Mouse (Mus musculus): ENCODE measurements at regions not wholly inside any gene's neighbourhood (a gene's known extent, or its start where the extent isn't known, plus 50 kb on each side); places are given as distances from the start of the nearest gene placed in this dataset.

- H3K4me2 ChIP-seq (ENCODE audit: low read depth, low read length): no peak overlapping the region
- no peak overlapping the region for H3K27ac ChIP-seq (ENCODE audit: low read length)
- H3K9me3 ChIP-seq (ENCODE audit: control insufficient read depth, low read length): no peaks in the 10 kb centered on the region
- ATAC-seq: no peak
- H3K4me1 ChIP-seq (ENCODE audit: control insufficient read depth, insufficient read depth, low read length): no peaks in the 10 kb centered on the region
- WGBS: 49% methylated on average over 5 of the region's 5 CpGs
- no peak overlapping the region for H3K4me3 ChIP-seq (ENCODE audit: low read length)
- H3K9ac ChIP-seq (ENCODE audit: low read depth, low read length): no peak overlapping the region
- no peaks in the 10 kb centered on the region for H3K36me3 ChIP-seq (ENCODE audit: control insufficient read depth, insufficient read depth, low read length)
- no peaks in the 10 kb centered on the region for H3K27me3 ChIP-seq (replicated peaks; ENCODE audit: control insufficient read depth, insufficient read depth, low read length)
Measured at GRCm38 (mm10) chr10:98508515-98509143, 405.6 kb upstream of the Atp2b1 start.

- Histone ChIP-seq H3K27ac (ENCODE audit: low read length) (no peak overlapping the region), H3K4me3 (ENCODE audit: low read length) (no peak overlapping the region), H3K27me3 (replicated peaks; ENCODE audit: control insufficient read depth, insufficient read depth, low read length) (no peaks in the 10 kb centered on the region), H3K9ac (ENCODE audit: low read depth, low read length) (no peak overlapping the region), H3K9me3 (ENCODE audit: control insufficient read depth, low read length) (no peaks in the 10 kb centered on the region), H3K4me1 (ENCODE audit: control insufficient read depth, insufficient read depth, low read length) (no peaks in the 10 kb centered on the region), H3K36me3 (ENCODE audit: control insufficient read depth, insufficient read depth, low read length) (no peaks in the 10 kb centered on the region), H3K4me2 (ENCODE audit: low read depth, low read length) (no peak overlapping the region)
- no peak for ATAC-seq
- 80% methylated on average over 1 of the region's 1 CpGs for WGBS
Measured at GRCm38 (mm10) chr10:98514836-98515235, 399.4 kb upstream of the Atp2b1 start.

GRCm38 (mm10) chr10:98517609-98518008 is 396.6 kb upstream of the Atp2b1 start:
- H3K27me3 ChIP-seq (replicated peaks; ENCODE audit: control insufficient read depth, insufficient read depth, low read length): no peaks in the 10 kb centered on the region
- H3K27ac ChIP-seq (ENCODE audit: low read length): no peak overlapping the region
- H3K4me2 ChIP-seq (ENCODE audit: low read depth, low read length): no peak overlapping the region
- H3K9me3 ChIP-seq (ENCODE audit: control insufficient read depth, low read length): no peaks in the 10 kb centered on the region
- H3K4me3 ChIP-seq (ENCODE audit: low read length): no peak overlapping the region
- H3K36me3 ChIP-seq (ENCODE audit: control insufficient read depth, insufficient read depth, low read length): no peaks in the 10 kb centered on the region
- no peaks in the 10 kb centered on the region for H3K4me1 ChIP-seq (ENCODE audit: control insufficient read depth, insufficient read depth, low read length)
- WGBS: 93% methylated on average over 2 of the region's 2 CpGs
- no peak for ATAC-seq
- H3K9ac ChIP-seq (ENCODE audit: low read depth, low read length): no peak overlapping the region

GRCm38 (mm10) chr10:98529565-98529964 is 384.6 kb upstream of the Atp2b1 start:
- Histone ChIP-seq H3K4me1 (ENCODE audit: control insufficient read depth, insufficient read depth, low read length) (no peaks in the 10 kb centered on the region), H3K27ac (ENCODE audit: low read length) (no peak overlapping the region), H3K36me3 (ENCODE audit: control insufficient read depth, insufficient read depth, low read length) (no peaks in the 10 kb centered on the region), H3K4me3 (ENCODE audit: low read length) (no peak overlapping the region), H3K4me2 (ENCODE audit: low read depth, low read length) (no peak overlapping the region), H3K9me3 (ENCODE audit: control insufficient read depth, low read length) (no peaks in the 10 kb centered on the region), H3K9ac (ENCODE audit: low read depth, low read length) (no peak overlapping the region), H3K27me3 (replicated peaks; ENCODE audit: control insufficient read depth, insufficient read depth, low read length) (no peaks in the 10 kb centered on the region)
- no peak for ATAC-seq
- 71% methylated on average over 4 of the region's 4 CpGs for WGBS

- WGBS: 94% methylated on average over 4 of the region's 4 CpGs
- Histone ChIP-seq H3K4me3 (ENCODE audit: low read length) (no peak overlapping the region), H3K9me3 (ENCODE audit: control insufficient read depth, low read length) (no peaks in the 10 kb centered on the region), H3K27me3 (replicated peaks; ENCODE audit: control insufficient read depth, insufficient read depth, low read length) (no peaks in the 10 kb centered on the region), H3K27ac (ENCODE audit: low read length) (no peak overlapping the region), H3K36me3 (ENCODE audit: control insufficient read depth, insufficient read depth, low read length) (no peaks in the 10 kb centered on the region), H3K4me1 (ENCODE audit: control insufficient read depth, insufficient read depth, low read length) (no peaks in the 10 kb centered on the region), H3K4me2 (ENCODE audit: low read depth, low read length) (no peak overlapping the region), H3K9ac (ENCODE audit: low read depth, low read length) (no peak overlapping the region)
- no peak for ATAC-seq
Measured at GRCm38 (mm10) chr10:98531425-98531824, 382.8 kb upstream of the Atp2b1 start.

- Histone ChIP-seq H3K27ac (ENCODE audit: low read length) (no peak overlapping the region), H3K9me3 (ENCODE audit: control insufficient read depth, low read length) (no peaks in the 10 kb centered on the region), H3K36me3 (ENCODE audit: control insufficient read depth, insufficient read depth, low read length) (no peaks in the 10 kb centered on the region), H3K4me3 (ENCODE audit: low read length) (no peak overlapping the region), H3K9ac (ENCODE audit: low read depth, low read length) (no peak overlapping the region), H3K4me2 (ENCODE audit: low read depth, low read length) (no peak overlapping the region), H3K4me1 (ENCODE audit: control insufficient read depth, insufficient read depth, low read length) (no peaks in the 10 kb centered on the region), H3K27me3 (replicated peaks; ENCODE audit: control insufficient read depth, insufficient read depth, low read length) (no peaks in the 10 kb centered on the region)
- 65% methylated on average over 1 of the region's 1 CpGs for WGBS
- no peak for ATAC-seq
Measured at GRCm38 (mm10) chr10:98538706-98539105, 375.5 kb upstream of the Atp2b1 start.

GRCm38 (mm10) chr10:98541062-98541461 is 373.1 kb upstream of the Atp2b1 start:
- no peaks in the 10 kb centered on the region for H3K36me3 ChIP-seq (ENCODE audit: control insufficient read depth, insufficient read depth, low read length)

GRCm38 (mm10) chr10:98542072-98542471 is 372.1 kb upstream of the Atp2b1 start:
- WGBS: 87% methylated on average over 2 of the region's 2 CpGs
- Histone ChIP-seq H3K27ac (ENCODE audit: low read length) (no peak overlapping the region), H3K4me3 (ENCODE audit: low read length) (no peak overlapping the region), H3K9ac (ENCODE audit: low read depth, low read length) (no peak overlapping the region), H3K36me3 (ENCODE audit: control insufficient read depth, insufficient read depth, low read length) (no peaks in the 10 kb centered on the region), H3K4me1 (ENCODE audit: control insufficient read depth, insufficient read depth, low read length) (0 out of 2 replicates have a peak, but pooled peaks cover 3% of the 10 kb centered on the region), H3K27me3 (replicated peaks; ENCODE audit: control insufficient read depth, insufficient read depth, low read length) (no peaks in the 10 kb centered on the region), H3K9me3 (ENCODE audit: control insufficient read depth, low read length) (no peaks in the 10 kb centered on the region), H3K4me2 (ENCODE audit: low read depth, low read length) (no peak overlapping the region)
- ATAC-seq: no peak

More at GRCm38 (mm10) chr10:98541062-98541461, 373.1 kb upstream of the Atp2b1 start:
- 0 out of 2 replicates have a peak, but pooled peaks cover 3% of the 10 kb centered on the region for H3K4me1 ChIP-seq (ENCODE audit: control insufficient read depth, insufficient read depth, low read length)
- no peaks in the 10 kb centered on the region for H3K27me3 ChIP-seq (replicated peaks; ENCODE audit: control insufficient read depth, insufficient read depth, low read length)
- no peak overlapping the region for H3K4me2 ChIP-seq (ENCODE audit: low read depth, low read length)
- no peaks in the 10 kb centered on the region for H3K9me3 ChIP-seq (ENCODE audit: control insufficient read depth, low read length)
- H3K27ac ChIP-seq (ENCODE audit: low read length): no peak overlapping the region
- H3K9ac ChIP-seq (ENCODE audit: low read depth, low read length): no peak overlapping the region
- no peak for ATAC-seq
- H3K4me3 ChIP-seq (ENCODE audit: low read length): no peak overlapping the region

- Histone ChIP-seq H3K4me2 (ENCODE audit: low read depth, low read length) (no peak overlapping the region), H3K27ac (ENCODE audit: low read length) (no peak overlapping the region), H3K9ac (ENCODE audit: low read depth, low read length) (no peak overlapping the region), H3K27me3 (replicated peaks; ENCODE audit: control insufficient read depth, insufficient read depth, low read length) (no peaks in the 10 kb centered on the region), H3K9me3 (ENCODE audit: control insufficient read depth, low read length) (no peaks in the 10 kb centered on the region), H3K36me3 (ENCODE audit: control insufficient read depth, insufficient read depth, low read length) (no peaks in the 10 kb centered on the region), H3K4me1 (ENCODE audit: control insufficient read depth, insufficient read depth, low read length) (0 out of 2 replicates have a peak, but pooled peaks cover 3% of the 10 kb centered on the region), H3K4me3 (ENCODE audit: low read length) (no peak overlapping the region)
- 29% methylated on average over 8 of the region's 8 CpGs for WGBS
- ATAC-seq: peak; percentile 13; the same call in 1 of the 2 replicates
Measured at GRCm38 (mm10) chr10:98543253-98543997, 370.8 kb upstream of the Atp2b1 start.

Data from intestine, embryonic 16.5 days (tissue).